Mouse (Mus musculus) cortical plate, adult 2 months (tissue): ENCODE data around the gene B230217C12Rik.

ENCODE experiments used
- CTCF ChIP-seq: fragments of 200-500 bp; IDR thresholded peaks from 2 replicates; pipeline ENCODE4 v1.5.1; 2011; ENCODE audit warnings: mild to moderate bottlenecking, control low read depth, low read length; ENCODE audit not compliant: insufficient read depth; ENCODE audit errors: extremely low read depth
- POLR2A ChIP-seq: fragments of 200-500 bp; IDR thresholded peaks from 2 replicates; pipeline ENCODE4 v1.6.1; 2011; ENCODE audit warnings: mild to moderate bottlenecking, low read length, control low read depth; ENCODE audit not compliant: insufficient read depth; ENCODE audit errors: extremely low read depth

- no peak for TF ChIP-seq CTCF
- TF ChIP-seq POLR2A: no peak
These were observed 16.4 kb upstream of the B230217C12Rik start for GRCm38 (mm10) chr11:97824168-97824567.
